Mouse (Mus musculus): ENCODE measurements around the gene Defb3. TPM values are rescaled to one million over a fixed set of nuclear protein-coding genes. Genes with fewer than 3 reads are reported as not detected.
"Not testable (repeated sequence)": the region's sequence is repeated elsewhere in the genome, so short reads cannot be mapped to it uniquely, and the experiment has no call there.

Defb3 gene
- total RNA-seq (2021), result not detected
- long read RNA-seq, experiment 1, result 0 reads
- long read RNA-seq, experiment 2, result 0 reads

- DNase-seq (ENCODE audit: low spot score), result not testable (repeated sequence)
Measured at GRCm38 (mm10) chr8:19293060-19293459, at the start of gene Defb3. TSS of gene Defb3 (plus strand) at chr8:19293360.

DNA sequence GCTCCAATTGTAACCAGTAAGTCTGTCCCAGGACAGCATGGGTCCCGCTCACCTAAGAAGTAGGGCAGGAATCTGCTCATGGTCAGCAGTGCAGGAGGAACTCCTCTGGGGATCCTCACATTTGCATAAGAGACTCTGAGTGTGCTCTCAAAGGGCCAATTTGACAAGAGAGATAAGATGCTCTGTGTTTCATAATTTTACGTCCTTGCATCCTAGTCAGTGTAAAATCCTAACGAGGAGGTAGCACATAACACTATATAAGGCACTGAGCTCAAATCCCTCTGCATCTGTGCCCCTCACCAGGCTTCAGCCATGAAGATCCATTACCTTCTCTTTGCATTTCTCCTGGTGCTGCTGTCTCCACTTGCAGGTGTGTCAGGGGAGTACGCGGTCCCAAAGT lies 45.9 kb upstream of the Defb3 start, which contains the start of gene Defb5:
TSS of gene Defb5 (plus strand) at position 301 of the 400 bp plus-strand sequence.
- no peak for DNase-seq (ENCODE audit: low spot score)

DNA sequence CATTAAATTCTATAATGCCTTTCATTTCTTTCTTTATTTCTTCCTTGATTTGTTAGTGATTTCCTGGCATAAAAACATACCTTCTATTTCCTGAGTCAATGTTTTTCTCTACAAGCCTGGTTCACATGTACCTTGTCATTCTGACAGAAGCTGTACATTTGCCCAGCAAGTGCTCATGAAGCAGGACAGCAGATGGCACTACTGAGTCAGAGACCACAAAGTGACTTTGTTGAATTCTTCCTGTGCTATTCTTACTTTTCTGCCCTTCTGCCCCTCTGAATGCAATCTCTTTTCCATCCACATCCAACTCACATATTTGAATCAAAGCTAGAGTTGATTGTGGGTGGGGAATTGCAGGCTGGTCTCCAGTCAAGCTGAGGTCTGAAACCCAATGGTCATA lies 35.0 kb upstream of the Defb3 start:
- no peak for DNase-seq (ENCODE audit: low spot score)

GRCm38 (mm10) chr8:19259667-19260066 lies 33.5 kb upstream of the Defb3 start:
- no peak for DNase-seq (ENCODE audit: low spot score)

- not testable (repeated sequence) for DNase-seq (ENCODE audit: low spot score)
Measured at GRCm38 (mm10) chr8:19298361-19298760, 5.2 kb downstream of the Defb3 start.

DNA sequence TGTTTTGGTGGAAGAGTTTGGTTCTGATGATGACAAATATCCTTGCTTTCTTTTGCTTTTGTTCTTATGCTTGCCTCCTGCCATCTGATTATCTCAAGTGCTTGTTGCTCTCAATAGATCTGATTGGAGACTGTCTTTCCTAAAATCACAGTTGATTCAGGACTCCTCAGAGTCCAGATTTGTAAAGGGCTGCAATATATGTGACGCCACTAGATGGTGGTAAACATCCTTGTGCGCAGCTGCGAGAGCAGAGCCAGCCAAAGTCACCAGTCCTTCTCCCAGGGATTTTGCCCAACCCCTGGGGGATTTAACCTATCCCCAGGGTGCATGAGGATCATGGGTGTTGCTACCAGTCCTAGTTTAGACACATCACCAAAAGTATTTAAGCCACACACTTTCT lies 38.7 kb downstream of the Defb3 start:
- DNase-seq (ENCODE audit: low spot score), result no peak

Other genes starting within 250 kb of the Defb3 start
- gene Defb39, start 228.6 kb upstream of the Defb3 start, total RNA-seq (2021), result not detected
- gene Defb12, start 178.5 kb upstream of the Defb3 start, total RNA-seq (2021), result not detected
- gene Defb34, start 169.6 kb upstream of the Defb3 start, total RNA-seq (2021), result not detected
- not detected for gene Gm45826, start 152.6 kb upstream of the Defb3 start, total RNA-seq (2021)
- not detected for gene Defb14, start 99.0 kb upstream of the Defb3 start, total RNA-seq (2021)
- not detected for gene Defb4, start 94.7 kb upstream of the Defb3 start, total RNA-seq (2021)
- not detected for gene Defb6, start 67.9 kb upstream of the Defb3 start, total RNA-seq (2021)
- gene Defb46, start 53.4 kb upstream of the Defb3 start, total RNA-seq (2021), result not detected
- not detected for gene Defb5, start 45.8 kb upstream of the Defb3 start, total RNA-seq (2021)
- gene Defb8, start 154.2 kb downstream of the Defb3 start, total RNA-seq (2021), result not detected
- not detected for gene Defb7, start 201.7 kb downstream of the Defb3 start, total RNA-seq (2021)

All from gastrocnemius, adult 18-20 months (tissue).